Mouse (Mus musculus) G1E (cell line): ENCODE data around the gene Klf12.

Source experiments
- CTCF ChIP-seq: IDR thresholded peaks from 2 replicates; pipeline ENCODE4 v1.5.1; 2012; ENCODE audit warnings: low read depth, low read length, inconsistent platforms, mixed read lengths
- TAL1 ChIP-seq: conservative IDR thresholded peaks from 2 replicates; pipeline ENCODE4 v1.6.1; 2012; ENCODE audit warnings: low read depth, low read length, inconsistent platforms, mixed read lengths

DNA sequence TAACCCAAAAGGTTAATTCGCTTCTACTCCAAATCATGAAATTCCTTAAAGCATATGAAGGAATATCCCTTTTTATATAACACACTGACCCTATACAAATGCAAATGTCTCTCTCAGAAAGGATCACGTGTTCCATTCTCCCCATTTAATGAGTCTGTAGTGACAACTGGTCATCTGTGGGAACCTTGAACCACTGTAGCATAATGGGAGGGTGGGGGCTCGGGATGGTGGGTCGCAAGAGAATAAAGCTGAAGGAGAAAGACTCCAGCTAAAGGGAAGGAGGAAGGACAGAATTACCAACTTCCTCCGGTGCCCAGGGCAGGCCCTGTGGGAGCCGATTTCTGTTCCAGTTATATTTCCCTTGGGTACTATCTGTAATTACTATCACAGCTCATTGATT lies 180.7 kb downstream of the Klf12 start:
- no peak for TF ChIP-seq CTCF
- no peak for TF ChIP-seq TAL1
